Mouse (Mus musculus) olfactory bulb, adult 2 months (tissue): ENCODE data around the gene Tubb3.

ENCODE experiments used
- CTCF ChIP-seq: fragments of 200-500 bp; IDR thresholded peaks from 2 replicates; pipeline ENCODE4 v1.5.1; 2012; ENCODE audit warnings: low read depth, mild to moderate bottlenecking, low read length, moderate library complexity; ENCODE audit not compliant: insufficient read depth
- POLR2A ChIP-seq: fragments of 200-500 bp; IDR thresholded peaks from 2 replicates; pipeline ENCODE4 v1.6.1; 2012; ENCODE audit warnings: mild to moderate bottlenecking, low read depth, low read length, moderate library complexity; ENCODE audit not compliant: insufficient read depth

DNA sequence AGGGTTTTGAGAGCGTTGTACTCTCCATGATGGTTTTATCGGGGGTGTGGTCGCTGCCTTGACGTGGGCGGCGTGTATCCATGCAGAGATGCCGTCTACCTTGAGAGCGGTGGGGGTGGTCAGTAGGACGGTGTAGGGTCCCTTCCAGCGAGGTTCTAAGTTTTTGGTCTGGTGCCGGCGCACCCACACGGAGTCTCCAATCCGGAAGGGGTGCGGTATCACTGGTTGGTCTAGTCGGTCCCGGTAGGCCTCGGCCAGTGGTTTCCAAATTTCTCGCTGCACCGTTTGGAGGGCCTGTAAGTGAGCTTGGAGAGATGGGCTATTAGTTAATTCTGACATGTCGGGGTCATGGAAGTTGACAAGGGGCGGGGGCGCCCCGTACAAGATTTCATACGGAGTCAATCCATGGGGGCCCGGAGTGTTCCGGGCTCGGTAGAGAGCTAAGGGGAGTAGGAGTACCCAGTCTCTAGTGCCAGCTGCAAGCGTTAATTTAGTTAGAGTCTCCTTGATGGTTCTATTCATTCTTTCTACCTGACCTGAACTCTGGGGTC lies 17.2 kb downstream of the Tubb3 start:
- TF ChIP-seq CTCF: no peak
- no peak for TF ChIP-seq POLR2A
